Mouse (Mus musculus) spleen, adult 2 months (tissue): ENCODE data around the gene Gtpbp1.

ENCODE experiments used
- CTCF ChIP-seq: fragments of 200-500 bp; IDR thresholded peaks from 2 replicates; pipeline ENCODE4 v1.5.1; 2011; ENCODE audit warnings: mild to moderate bottlenecking, inconsistent platforms; ENCODE audit not compliant: insufficient read depth, insufficient read length, insufficient replicate concordance; ENCODE audit errors: extremely low read depth
- POLR2A ChIP-seq: fragments of 200-500 bp; IDR thresholded peaks from 2 replicates; pipeline ENCODE4 v1.6.1; 2011; ENCODE audit warnings: low read depth, low read length, inconsistent platforms

DNA sequence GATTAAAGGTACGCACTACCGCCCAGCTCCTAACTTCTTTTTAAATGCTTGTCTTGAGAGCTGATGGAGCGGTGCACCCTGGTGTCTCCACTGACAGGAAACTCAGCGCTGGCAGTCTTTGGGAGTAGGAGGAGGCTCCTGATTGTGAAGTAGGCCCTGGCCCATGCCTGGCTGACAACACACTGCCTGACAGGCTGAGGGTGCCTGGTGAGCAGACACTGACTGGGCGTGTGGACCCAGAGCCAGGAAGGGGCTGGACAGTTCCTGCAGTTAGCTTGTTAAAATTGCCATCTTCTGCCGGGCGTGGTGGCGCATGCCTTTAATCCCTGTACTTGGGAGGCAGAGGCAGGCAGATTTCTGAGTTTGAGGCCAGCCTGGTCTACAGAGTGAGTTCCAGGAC is 59.6 kb downstream of the Gtpbp1 start:
- TF ChIP-seq CTCF: no peak
- TF ChIP-seq POLR2A: no peak
